In genomic region chr1:89581766-89582125, GRCm38 (mm10) we compare ENCODE assay signal across 7 mouse cellular contexts.
A peak's percentile ranks its signal among the peaks of the same experiment; 100 is the strongest.
DNase-seq lines count a peak whose midpoint lies in the region; ATAC-seq and TF ChIP-seq lines count a peak whose summit lies in the region.

No protein-coding gene starts in this region.

- ATAC-seq in lung, embryonic 16.5 days (ENCODE audit: low read depth), result no peak
- ATAC-seq in forebrain, embryonic 13.5 days, result no peak
- ATAC-seq in limb, embryonic 14.5 days (ENCODE audit: low FRiP score, low read depth), result no peak
- no peak for ATAC-seq in stomach, embryonic 14.5 days (ENCODE audit: insufficient number of reproducible peaks, insufficient read depth, low FRiP score, low read depth)

- H3K27me3 ChIP-seq in lung, embryonic 16.5 days (ENCODE audit: control insufficient read depth, insufficient read depth, low read depth, low read length), result peaks cover 14% of the 10 kb centered on the region
- H3K27me3 ChIP-seq in forebrain, embryonic 13.5 days, result peaks cover 20% of the 10 kb centered on the region
- peaks cover 15% of the 10 kb centered on the region for H3K27me3 ChIP-seq in limb, embryonic 14.5 days (ENCODE audit: control insufficient read depth, insufficient read depth, low read length)
- H3K27me3 ChIP-seq in stomach, embryonic 14.5 days (ENCODE audit: control insufficient read depth, insufficient read depth, low read length), result peaks cover 5% of the 10 kb centered on the region; the same call in 1 of the 2 replicates

- no peak overlapping the region for H3K9ac ChIP-seq in lung, embryonic 16.5 days (ENCODE audit: low read length)
- H3K9ac ChIP-seq in forebrain, embryonic 13.5 days, result peak overlapping the region; percentile 90
- peak overlapping the region; percentile 60; the same call in 1 of the 2 replicates for H3K9ac ChIP-seq in limb, embryonic 14.5 days (ENCODE audit: low read depth, low read length, severe bottlenecking)
- peak overlapping the region; percentile 53; the same call in 1 of the 2 replicates for H3K9ac ChIP-seq in stomach, embryonic 14.5 days (replicated peaks; ENCODE audit: low read depth, low read length)

- peaks cover 17% of the 10 kb centered on the region for H3K4me1 ChIP-seq in lung, embryonic 16.5 days (replicated peaks; ENCODE audit: control insufficient read depth, insufficient read depth, low read length)
- peaks cover 73% of the 10 kb centered on the region for H3K4me1 ChIP-seq in forebrain, embryonic 13.5 days
- peaks cover 18% of the 10 kb centered on the region for H3K4me1 ChIP-seq in limb, embryonic 14.5 days (ENCODE audit: control insufficient read depth, insufficient read depth, low read length)
- H3K4me1 ChIP-seq in stomach, embryonic 14.5 days (ENCODE audit: control insufficient read depth, insufficient read depth, low read length), result peaks cover 13% of the 10 kb centered on the region

- WGBS in lung, embryonic 16.5 days, result 35% methylated on average over 6 of the region's 6 CpGs
- WGBS in forebrain, embryonic 13.5 days, result 14% methylated on average over 6 of the region's 6 CpGs
- 9% methylated on average over 6 of the region's 6 CpGs for WGBS in limb, embryonic 14.5 days
- WGBS in stomach, embryonic 14.5 days, result 24% methylated on average over 6 of the region's 6 CpGs

- TF ChIP-seq POLR2A in limb, embryonic 14.5 days (IDR thresholded peaks at IDR 0.05; ENCODE audit: borderline replicate concordance, extremely low read depth, insufficient read depth, insufficient read length), result no peak

- no peaks in the 10 kb centered on the region for H3K36me3 ChIP-seq in lung, embryonic 16.5 days (ENCODE audit: control insufficient read depth, insufficient read depth, low read length)
- H3K36me3 ChIP-seq in forebrain, embryonic 13.5 days (ENCODE audit: poor library complexity, severe bottlenecking), result no peaks in the 10 kb centered on the region
- H3K36me3 ChIP-seq in limb, embryonic 14.5 days (ENCODE audit: control insufficient read depth, insufficient read depth, low read length), result no peaks in the 10 kb centered on the region
- H3K36me3 ChIP-seq in stomach, embryonic 14.5 days (ENCODE audit: control insufficient read depth, insufficient read depth, low read length), result no peaks in the 10 kb centered on the region

- H3K4me2 ChIP-seq in lung, embryonic 16.5 days (ENCODE audit: low read depth, low read length), result peak overlapping the region; percentile 100
- H3K4me2 ChIP-seq in forebrain, embryonic 13.5 days, result peak overlapping the region; percentile 97
- H3K4me2 ChIP-seq in limb, embryonic 14.5 days (replicated peaks; ENCODE audit: low read depth, low read length, severe bottlenecking), result peak overlapping the region; percentile 100
- peak overlapping the region; percentile 100 for H3K4me2 ChIP-seq in stomach, embryonic 14.5 days (replicated peaks; ENCODE audit: low read depth, low read length)

- H3K4me3 ChIP-seq in lung, embryonic 16.5 days (ENCODE audit: low read length), result peak overlapping the region; percentile 66
- peak overlapping the region; percentile 75 for H3K4me3 ChIP-seq in forebrain, embryonic 13.5 days
- H3K4me3 ChIP-seq in limb, embryonic 14.5 days (replicated peaks; ENCODE audit: low read length), result peak overlapping the region; percentile 65
- peak overlapping the region; percentile 67 for H3K4me3 ChIP-seq in stomach, embryonic 14.5 days (ENCODE audit: low read depth, low read length)

- no peak overlapping the region for H3K27ac ChIP-seq in lung, embryonic 16.5 days (ENCODE audit: low read length)
- H3K27ac ChIP-seq in forebrain, embryonic 13.5 days, result no peak overlapping the region
- H3K27ac ChIP-seq in limb, embryonic 14.5 days (replicated peaks; ENCODE audit: low read depth, low read length), result no peak overlapping the region
- H3K27ac ChIP-seq in stomach, embryonic 14.5 days (ENCODE audit: low read length), result no peak overlapping the region

- no peak for DNase-seq in lung, postnatal 4 days
- DNase-seq in limb, embryonic 14.5 days (ENCODE audit: low spot score), result no peak
- no peak for DNase-seq in right cerebral cortex, postnatal 10 days (ENCODE audit: low spot score in 2 of 2)
- no peak for DNase-seq in layer of hippocampus, postnatal 14 days (ENCODE audit: low spot score in 2 of 2)

- H3K9me3 ChIP-seq in lung, embryonic 16.5 days (ENCODE audit: control insufficient read depth, low read length), result no peaks in the 10 kb centered on the region
- no peaks in the 10 kb centered on the region for H3K9me3 ChIP-seq in forebrain, embryonic 13.5 days (replicated peaks)
- H3K9me3 ChIP-seq in limb, embryonic 14.5 days (ENCODE audit: control insufficient read depth, low read length), result no peaks in the 10 kb centered on the region
- no peaks in the 10 kb centered on the region for H3K9me3 ChIP-seq in stomach, embryonic 14.5 days (ENCODE audit: control insufficient read depth, low read depth, low read length)
